Mouse (Mus musculus) CD4-positive naive resting alpha-beta T cell, adult 76 days (primary cell): ENCODE data around the gene Fkbp8. TPM values are rescaled to one million over a fixed set of nuclear protein-coding genes. Genes with fewer than 3 reads are reported as not detected.

Source experiments
- total RNA-seq: library from RNA; stranded (reverse); gene quantifications from one replicate; pipeline ENCODE4 v1.2.4, GENCODE M21; 2023

Fkbp8 gene
- total RNA-seq, result 249 TPM

GRCm38 (mm10) chr8:70527512-70528181 is at the start of gene Fkbp8, which contains the start of gene Kxd1:
Fkbp8 (plus strand) TSS chr8:70527724.
Kxd1 (minus strand) TSS chr8:70527956.

GRCm38 (mm10) chr8:70486941-70487520 is 40.5 kb upstream of the Fkbp8 start, which contains the start of gene Tmem59l:
Tmem59l (minus strand) TSS chr8:70487358.

GRCm38 (mm10) chr8:70492664-70493640 is 34.6 kb upstream of the Fkbp8 start, which contains the start of gene Crlf1:
Crlf1 (plus strand) TSS chr8:70493158.

GRCm38 (mm10) chr8:70506328-70507026 is 21.0 kb upstream of the Fkbp8 start, which contains the start of gene Rex1bd:
Rex1bd (minus strand) TSS chr8:70506752.

GRCm38 (mm10) chr8:70510228-70510915 is 17.2 kb upstream of the Fkbp8 start, which contains the start of gene Uba52:
Uba52 (minus strand) TSS chr8:70510801.

GRCm38 (mm10) chr8:70539077-70539813 is 11.7 kb downstream of the Fkbp8 start, which contains the start of gene Ell:
Ell (plus strand) TSS chr8:70539457.

Other genes with a start within 250 kb of the Fkbp8 start
- 6.3 TPM for gene Homer3, start 244.9 kb upstream of the Fkbp8 start, total RNA-seq
- 81.1 TPM for gene Ddx49, start 225.2 kb upstream of the Fkbp8 start, total RNA-seq
- gene Cope, start 225.2 kb upstream of the Fkbp8 start, total RNA-seq, result 115 TPM
- gene Cers1, start 211.9 kb upstream of the Fkbp8 start, total RNA-seq, result not detected
- not detected for gene Gdf1, start 197.9 kb upstream of the Fkbp8 start, total RNA-seq
- 71.3 TPM for gene Upf1, start 174.4 kb upstream of the Fkbp8 start, total RNA-seq
- not detected for gene Comp, start 154.2 kb upstream of the Fkbp8 start, total RNA-seq
- gene Crtc1, start 88.1 kb upstream of the Fkbp8 start, total RNA-seq, result 21.8 TPM
- gene Klhl26, start 50.8 kb upstream of the Fkbp8 start, total RNA-seq, result 7.9 TPM
- gene Tmem59l, start 40.4 kb upstream of the Fkbp8 start, total RNA-seq, result not detected
- not detected for gene Crlf1, start 34.6 kb upstream of the Fkbp8 start, total RNA-seq
- 62.4 TPM for gene Rex1bd, start 21.0 kb upstream of the Fkbp8 start, total RNA-seq
- 3,364 TPM for gene Uba52, start 16.9 kb upstream of the Fkbp8 start, total RNA-seq
- gene Kxd1, start 232 bp downstream of the Fkbp8 start, total RNA-seq, result 60.3 TPM
- 30.2 TPM for gene Ell, start 11.7 kb downstream of the Fkbp8 start, total RNA-seq
- 68.1 TPM for gene Isyna1, start 66.6 kb downstream of the Fkbp8 start, total RNA-seq
- gene Ssbp4, start 81.1 kb downstream of the Fkbp8 start, total RNA-seq, result 97.8 TPM
- 1.6 TPM for gene Lrrc25, start 88.4 kb downstream of the Fkbp8 start, total RNA-seq
- 1.6 TPM for gene Gdf15, start 104.7 kb downstream of the Fkbp8 start, total RNA-seq
- 2.8 TPM for gene Pgpep1, start 132.7 kb downstream of the Fkbp8 start, total RNA-seq
- 101 TPM for gene Lsm4, start 145.5 kb downstream of the Fkbp8 start, total RNA-seq
- 1,623 TPM for gene Jund, start 171.2 kb downstream of the Fkbp8 start, total RNA-seq
- gene Iqcn, start 175.7 kb downstream of the Fkbp8 start, total RNA-seq, result 4.4 TPM
- gene Gm3336, start 190.8 kb downstream of the Fkbp8 start, total RNA-seq, result not detected
- gene Pde4c, start 196.0 kb downstream of the Fkbp8 start, total RNA-seq, result 0.59 TPM
- 6.0 TPM for gene Rab3a, start 227.0 kb downstream of the Fkbp8 start, total RNA-seq
- 22.7 TPM for gene Mpv17l2, start 233.2 kb downstream of the Fkbp8 start, total RNA-seq
- gene Pik3r2, start 249.0 kb downstream of the Fkbp8 start, total RNA-seq, result 12.5 TPM